Mouse (Mus musculus) naive thymus-derived CD4-positive, alpha-beta T cell, adult 2 months (primary cell): ENCODE results near the gene Ppp1cb.
"Not testable (repeated sequence)": the region's sequence is repeated elsewhere in the genome, so short reads cannot be mapped to it uniquely, and the experiment has no call there.

ENCODE experiments used
- DNase-seq: peaks from one replicate; pipeline ENCODE4 v3.0.0-alpha.2; 2011; ENCODE audit warnings: low read depth

Gene Ppp1cb

DNA sequence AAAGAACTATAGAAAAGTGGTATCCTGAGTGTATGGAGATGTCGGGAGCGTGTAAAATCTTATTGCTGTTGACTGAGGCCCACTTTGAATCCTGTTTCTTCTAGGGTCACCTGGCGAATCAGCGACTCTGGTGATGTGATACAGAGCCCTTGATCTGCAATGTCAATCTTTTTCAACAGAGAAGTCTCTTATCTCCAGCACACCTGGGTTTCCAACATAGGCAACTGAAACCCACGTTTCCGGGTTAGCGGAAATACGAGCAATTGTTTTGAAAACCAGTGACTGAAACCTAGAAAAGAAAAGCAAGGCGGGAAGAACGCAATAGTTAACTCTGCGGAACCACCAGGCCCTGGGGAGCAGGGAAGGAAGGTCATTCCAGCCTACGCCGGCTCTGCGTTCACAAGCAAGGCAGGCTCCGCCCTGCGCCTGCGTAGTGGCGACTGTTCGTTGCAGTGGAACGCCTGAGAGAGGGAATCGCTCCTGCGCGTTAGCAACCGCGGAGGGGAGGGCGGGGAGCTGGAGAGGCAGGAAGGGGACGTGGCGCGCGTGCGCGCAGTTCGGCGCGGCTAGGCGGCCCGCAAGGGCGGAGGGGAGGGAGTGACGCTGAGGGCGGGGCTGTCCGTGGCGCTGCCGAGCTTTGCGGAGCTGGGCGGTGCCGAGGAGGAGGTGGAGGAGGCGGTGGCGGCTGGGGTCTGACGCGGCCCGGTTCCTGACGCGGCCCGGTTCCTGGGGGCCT lies at the start of gene Ppp1cb:
TSS of gene Ppp1cb (plus strand) at position 436 of the 736 bp plus-strand sequence.
- DNase-seq, result peak; percentile 99

DNA sequence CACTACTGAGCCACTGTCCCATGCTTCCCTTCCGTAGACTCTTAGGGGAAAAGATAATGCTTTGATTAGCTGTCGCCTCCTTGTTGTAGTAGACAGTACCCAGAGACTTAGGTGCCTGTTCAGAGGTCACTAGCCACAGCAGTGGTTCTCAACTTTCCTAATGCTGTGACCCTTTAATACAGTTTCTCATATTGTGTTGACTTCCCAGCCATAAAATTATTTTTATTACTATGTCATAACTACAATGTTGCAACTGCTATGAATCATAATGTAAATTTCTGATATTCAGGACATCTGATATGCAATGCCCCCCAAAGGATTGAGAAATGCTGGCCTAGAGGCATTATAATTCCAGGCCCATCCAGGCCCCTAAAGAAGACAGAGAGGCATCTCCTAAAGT lies 48.9 kb upstream of the Ppp1cb start:
- DNase-seq, result no peak

DNA sequence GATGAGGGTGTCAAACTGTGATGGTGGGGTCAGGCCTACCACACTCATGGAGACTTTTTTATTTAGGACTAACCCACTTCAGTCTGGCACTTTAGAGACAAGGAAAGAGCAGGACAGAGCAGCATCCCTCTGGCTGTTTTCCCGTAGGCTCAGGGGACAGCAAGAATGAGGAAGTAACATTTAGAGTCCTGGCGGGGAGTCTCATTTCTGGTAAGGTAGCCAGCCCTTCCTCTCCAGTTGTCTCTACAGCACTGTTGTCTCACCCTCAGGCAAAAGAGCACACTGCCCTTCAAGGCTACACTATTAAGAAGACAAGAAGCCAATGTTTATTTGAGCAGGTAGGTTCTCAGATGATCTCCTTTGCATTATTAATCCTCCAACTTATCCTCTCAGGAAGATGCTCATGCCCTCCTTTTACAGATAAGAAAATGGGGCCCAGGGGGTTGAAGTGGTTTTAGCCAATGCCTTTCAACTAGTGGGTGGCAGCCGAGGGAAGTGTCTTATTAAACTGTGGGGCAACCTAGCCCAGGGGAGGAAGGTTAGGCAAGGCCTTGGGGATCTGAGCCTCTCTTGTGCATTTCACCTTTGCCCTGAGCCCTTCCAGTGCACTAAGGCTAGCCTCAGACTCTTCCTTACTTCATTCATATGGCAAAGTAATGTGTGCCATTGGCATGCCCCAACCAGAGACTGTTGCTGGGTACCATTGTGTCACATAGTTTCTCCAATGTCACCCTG lies 47.5 kb upstream of the Ppp1cb start:
- no peak for DNase-seq

DNA sequence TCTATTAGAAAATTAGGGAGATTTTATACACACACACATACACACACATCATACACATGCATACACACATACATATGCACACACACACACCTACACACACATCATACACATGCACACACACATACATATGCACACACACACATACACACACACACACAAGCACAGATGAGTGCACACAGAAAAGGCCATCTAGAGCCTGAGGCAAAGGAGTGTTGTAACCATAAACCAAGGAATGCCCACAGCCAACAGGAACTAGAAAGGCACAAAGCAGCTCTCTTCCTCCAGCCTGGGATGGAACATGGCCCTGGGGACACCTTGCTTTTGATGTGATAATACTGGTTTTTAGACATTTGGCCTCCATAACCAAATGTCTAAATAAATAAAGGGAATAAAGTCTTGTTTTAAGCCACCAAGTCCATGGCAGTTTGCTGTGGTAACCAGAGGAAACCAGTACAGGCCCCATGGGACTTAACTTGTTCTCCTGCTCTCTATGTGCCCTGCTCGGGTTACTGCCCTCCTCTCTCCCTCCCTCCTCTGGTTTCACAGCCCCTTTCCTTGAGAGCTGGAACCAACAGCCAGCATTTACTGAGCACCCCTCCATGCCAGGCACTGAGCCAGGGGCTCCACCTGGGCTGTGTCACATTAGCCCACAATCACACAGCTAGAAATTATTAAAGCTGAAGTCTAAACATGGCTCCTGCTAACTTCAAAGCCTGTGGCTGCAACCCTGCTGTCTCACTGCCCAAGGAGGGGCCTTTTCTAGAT lies 46.3 kb upstream of the Ppp1cb start:
- DNase-seq, result no peak

DNA sequence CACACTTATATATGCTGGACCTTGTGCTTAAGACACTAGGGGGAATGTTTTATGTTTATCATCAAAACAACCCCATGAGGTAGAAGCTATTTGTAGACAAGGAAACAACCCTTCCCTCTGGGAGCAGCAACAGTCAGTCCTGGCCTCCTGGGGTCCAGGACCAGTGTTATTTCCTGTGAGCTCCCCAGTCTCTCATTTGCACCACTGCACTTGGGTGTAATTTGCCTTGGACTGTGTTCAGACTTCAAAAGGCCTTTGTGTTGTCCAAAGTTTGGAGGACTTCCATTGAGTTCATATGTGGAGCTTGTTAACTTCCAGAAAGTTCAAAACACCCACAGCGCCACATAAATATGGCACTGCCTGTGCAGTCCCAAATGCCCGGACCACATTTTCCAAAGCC lies 45.6 kb upstream of the Ppp1cb start:
- no peak for DNase-seq

DNA sequence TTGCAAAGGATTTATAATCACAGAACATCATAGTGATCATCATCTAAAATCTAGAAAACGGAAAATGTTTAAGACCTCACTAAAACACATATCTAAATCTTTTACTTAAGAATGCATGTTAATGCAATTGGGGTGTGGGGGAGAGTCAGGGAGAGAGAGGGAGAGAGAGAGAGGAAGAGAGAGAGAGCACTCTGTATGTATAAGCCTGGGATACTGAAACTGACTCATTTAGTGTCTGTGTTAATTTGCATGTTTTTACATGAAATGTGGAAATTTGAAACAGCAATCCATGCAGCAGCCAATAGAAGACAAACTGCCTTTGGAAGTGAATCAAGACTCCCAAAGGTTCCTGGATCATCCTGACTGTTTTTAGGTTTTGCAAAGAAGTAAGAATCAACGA lies 45.1 kb upstream of the Ppp1cb start:
- DNase-seq, result no peak

DNA sequence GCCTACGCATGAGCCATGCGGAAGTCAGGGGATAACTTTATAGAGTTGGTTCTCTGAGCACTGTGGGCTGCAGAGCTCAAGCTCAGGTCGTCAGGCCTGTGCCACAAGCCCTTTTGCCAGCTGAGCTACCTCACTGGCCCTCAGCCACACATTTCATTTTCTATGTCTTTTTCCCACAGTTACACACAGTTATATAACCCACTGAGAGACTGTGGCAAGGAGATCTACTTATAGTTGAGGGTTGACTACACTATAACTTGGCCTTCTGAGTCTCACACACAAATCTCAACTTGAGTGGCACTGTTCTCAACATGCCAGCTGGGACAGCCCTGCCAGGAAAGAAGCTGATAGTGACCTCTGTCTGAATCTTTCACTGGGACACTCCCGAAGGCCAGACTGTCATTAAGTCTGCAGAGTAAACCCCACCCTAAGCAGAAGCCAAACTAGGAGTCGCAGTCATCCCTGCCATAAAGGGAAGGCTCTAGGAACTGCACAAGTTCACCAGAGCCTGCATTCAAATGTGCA lies 44.1 kb upstream of the Ppp1cb start:
- DNase-seq, result no peak

DNA sequence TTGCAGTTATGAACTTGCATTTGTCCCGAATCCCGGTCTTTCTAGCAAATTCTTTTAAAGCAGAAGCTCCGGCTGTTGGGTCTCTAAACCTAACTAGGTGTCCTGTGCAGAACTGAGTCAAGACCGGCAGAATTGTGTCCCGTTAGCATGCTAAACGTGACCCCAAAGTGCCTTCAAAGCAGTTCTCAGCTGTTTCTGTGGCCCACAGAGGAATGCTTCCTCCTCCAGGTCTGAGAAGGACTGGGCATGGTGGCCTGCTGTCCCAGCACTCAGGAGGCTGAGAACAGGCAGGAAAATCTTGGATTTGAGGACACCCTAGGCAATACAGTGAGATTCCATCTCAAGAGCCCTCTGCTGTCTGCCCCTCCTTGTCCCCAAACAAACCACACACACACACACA lies 43.1 kb upstream of the Ppp1cb start:
- no peak for DNase-seq

DNA sequence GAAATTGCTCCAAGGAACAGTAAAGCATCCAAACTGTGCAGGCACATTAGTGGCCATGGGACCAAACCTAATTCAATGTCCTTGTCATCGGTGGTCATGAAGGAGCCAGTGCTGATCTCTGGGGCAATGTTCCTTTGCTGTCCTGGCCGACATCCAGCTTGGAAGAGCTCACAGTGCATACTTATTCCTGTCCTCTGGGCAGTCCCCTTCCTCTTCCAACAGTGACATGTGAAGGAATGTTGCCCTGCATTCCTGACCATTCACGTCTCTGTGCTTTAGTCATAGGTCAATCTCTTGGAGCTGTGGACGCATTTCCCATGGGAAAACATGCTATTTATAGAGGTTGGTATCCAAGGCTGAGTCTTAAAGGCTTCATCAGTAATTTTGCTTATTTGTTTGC lies 41.8 kb upstream of the Ppp1cb start:
- DNase-seq, result no peak

DNA sequence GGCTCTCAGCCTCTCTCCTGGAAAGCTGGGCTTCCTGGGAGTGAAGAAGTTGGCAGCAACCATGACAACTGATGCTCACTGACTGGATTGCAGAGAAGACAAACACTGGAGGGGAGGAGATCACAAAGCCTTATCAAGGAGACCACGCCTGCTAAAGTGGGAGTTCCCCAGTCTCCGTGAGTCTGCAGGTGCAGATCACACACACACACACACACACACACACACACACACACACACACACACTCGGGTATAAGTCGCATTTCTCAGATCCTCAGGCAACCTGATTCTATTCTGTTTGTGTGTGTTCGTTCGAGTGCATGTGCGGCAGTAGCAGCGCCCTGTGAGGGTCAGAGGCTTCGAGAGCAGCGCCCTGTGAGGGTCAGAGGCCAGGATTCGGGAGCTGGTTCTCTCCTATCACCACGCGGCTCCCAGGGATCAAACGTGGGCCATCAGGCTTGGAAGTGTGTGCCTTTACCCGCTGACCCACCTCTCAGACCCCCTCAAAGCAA lies 36.5 kb upstream of the Ppp1cb start:
- no peak for DNase-seq

DNA sequence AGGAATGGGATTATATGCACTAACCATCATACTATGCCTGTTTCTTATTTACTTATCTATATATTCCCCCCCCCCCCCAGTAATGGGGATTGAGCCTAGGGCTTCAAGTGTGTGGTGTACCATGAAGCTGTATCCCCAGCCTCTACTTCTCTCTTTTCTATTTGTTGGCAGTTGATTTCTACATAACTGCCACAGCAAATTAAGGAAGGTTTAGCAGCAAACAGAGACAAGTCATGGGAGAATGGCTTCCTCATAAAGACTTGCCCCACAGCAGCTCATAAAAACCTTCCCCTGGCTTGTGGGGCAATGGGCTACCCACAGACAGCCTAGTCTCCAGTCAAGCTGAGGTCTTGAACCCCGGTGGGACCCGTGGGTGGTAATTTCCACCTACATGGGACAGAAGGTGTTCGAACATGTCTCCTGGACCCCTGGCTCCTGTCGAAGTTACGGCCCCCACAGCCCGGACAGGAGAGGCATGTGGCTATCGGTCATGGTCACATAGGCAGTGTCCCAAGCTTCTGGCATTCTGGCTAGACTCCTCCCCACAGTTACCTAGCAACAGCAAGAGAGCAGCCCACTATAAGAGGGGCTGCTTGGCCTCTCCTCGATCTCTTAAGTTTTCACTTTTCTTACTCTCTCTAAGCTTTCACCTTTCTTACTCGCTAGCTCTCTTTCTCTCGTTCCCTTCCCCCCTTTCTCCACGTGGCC lies 35.1 kb upstream of the Ppp1cb start:
- no peak for DNase-seq

DNA sequence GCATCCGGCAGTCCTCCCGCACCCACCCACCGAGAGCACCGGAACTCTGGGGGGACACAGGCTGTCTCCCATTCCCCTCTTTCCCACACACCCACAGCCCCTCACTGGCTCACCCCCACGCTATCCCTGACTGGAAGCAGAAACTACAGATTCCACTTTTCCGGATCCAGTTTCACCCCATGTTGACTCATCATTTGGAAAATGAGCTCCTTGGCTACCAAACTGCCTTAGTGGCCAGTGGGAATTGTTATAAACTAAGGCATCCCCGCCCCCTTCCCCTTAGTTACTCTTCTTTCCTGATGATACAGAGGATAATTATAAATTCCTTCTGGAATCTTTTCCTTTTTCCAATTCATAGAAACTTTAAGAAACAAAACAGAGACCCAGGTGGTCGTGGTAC lies 34.2 kb upstream of the Ppp1cb start:
- no peak for DNase-seq

DNA sequence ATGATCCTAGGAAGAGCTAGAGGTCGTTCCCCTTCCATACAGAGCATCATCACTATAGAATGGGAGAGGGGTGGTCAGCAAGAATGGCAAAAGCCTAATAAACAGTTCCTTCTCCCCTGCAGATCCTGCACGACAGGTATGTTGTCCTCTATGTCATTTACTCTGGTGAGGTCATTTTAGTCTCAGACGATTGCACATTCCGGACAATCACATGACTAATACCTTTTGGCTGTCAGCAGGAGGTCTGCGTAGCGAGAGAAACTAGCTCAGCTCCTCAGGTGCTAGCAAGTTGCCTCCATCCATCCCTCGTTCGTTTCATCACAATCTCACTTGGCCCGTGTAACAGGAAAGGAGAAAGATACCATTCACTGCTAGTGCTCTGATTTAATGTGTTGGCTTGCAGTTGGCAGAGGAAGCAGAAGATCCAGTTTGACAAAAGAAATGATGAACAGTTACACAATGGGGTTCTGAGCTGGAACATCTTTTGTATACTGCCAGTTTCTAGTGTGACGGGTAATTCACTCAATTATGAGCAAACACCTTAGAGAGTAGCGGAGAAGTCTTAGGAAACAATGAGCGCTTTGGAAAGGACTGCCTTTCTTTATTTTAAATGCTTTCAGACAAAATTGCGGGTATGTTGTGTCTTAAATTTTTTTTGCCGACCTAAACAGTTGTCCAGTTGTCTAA lies 33.0 kb upstream of the Ppp1cb start:
- DNase-seq, result no peak

DNA sequence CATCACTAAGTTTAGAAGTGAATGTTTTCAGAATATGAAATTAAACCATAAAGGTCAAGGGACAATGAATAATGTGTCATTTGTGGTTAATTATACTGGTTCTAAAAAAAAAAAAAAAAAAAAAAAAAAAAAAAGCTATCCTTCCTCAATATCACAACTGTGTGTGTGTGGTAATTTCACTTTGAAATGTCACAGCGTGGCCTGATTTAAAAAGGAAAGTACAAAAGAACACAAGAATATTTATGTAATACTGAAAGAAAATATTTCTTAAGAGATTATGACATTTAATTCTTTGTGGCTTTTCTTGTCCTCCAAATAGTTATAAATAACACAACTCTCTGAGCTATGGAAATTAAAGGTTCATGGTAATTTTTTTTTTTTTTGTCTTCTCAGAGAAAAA lies 28.2 kb upstream of the Ppp1cb start:
- no peak for DNase-seq

DNA sequence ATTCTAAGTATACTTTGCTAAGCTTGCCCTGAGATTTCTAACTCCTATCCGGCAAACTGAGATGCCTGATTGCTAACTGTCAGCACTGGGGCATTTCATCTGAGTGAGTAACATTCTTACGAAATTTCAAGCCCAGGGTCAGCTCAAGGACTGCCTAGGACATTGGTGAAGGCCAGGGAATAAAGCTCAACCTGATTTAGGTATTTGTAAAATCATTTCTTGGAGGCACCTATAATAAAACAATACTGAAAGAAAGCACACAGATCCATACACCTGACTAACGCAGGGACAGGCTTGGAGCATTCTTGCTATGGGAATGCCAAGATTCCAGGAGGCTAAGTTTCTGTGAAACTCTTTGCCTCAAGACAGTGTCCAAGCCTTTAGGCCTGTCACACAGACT lies 24.3 kb upstream of the Ppp1cb start:
- DNase-seq, result not testable (repeated sequence)

DNA sequence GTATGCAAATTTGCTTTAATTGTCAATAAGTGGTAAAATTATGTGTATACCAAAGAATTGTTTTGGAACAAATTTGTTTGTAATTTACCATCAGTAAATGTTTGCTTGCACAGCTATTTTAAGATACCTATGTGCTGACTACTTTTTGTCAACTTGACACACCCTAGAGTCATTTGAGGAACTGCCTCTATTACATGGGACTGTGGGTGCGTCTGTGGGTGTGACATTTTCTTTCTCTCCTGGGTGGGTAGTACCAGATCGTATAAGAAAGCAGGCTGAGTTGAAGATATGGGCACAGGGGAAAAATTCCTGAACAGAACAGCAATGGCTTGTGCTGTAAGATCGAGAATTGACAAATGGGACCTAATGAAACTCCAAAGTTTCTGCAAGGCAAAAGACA lies 23.0 kb upstream of the Ppp1cb start:
- DNase-seq, result no peak

DNA sequence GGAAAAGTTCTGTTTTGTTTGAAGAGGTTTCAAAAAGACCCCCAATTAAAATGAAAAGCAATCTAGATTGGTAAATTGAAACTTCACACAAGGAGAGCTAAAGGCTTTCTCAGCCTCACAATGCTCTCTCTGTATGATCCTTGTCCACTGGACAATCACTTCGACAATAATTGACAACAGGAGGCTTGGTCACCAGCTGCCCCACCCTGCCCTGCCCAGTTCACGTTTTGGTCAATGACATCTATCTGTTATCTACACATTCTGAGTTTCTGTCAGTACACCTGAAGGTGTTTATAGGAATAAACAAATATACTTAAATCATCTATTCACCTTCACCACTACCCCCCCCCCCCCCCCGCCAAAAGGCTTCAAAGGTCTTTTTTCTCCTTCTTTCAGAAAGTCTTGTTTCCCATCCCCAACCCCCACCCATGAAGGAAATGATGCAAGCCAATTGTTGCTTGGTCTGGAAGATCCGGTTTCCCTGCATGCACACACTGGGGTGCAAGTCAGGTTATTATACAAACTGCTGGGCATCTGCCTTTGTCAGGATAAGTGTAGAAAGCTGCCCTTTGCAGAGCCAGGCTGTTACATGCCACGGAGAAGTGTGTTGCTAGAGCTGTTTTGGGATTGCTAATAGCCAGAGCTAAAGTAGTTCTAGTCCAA lies 20.6 kb upstream of the Ppp1cb start:
- no peak for DNase-seq

DNA sequence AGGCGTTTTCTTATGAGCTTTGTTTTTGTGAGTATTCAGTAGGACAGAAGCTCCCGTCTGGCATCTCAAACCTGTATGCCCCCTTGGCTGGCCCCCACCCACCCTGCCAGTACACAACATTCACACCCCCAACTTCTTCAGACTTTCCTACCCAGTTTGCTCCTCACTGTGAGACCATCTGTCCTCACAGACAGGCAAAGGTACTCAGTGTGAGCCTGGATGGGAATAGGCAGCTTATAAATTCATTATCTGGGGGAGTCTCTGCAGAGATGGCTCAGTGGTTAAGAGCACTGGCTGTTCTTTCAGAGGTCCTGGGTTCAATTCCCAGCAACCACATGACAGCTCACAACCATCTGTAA lies 20.1 kb upstream of the Ppp1cb start:
- no peak for DNase-seq

DNA sequence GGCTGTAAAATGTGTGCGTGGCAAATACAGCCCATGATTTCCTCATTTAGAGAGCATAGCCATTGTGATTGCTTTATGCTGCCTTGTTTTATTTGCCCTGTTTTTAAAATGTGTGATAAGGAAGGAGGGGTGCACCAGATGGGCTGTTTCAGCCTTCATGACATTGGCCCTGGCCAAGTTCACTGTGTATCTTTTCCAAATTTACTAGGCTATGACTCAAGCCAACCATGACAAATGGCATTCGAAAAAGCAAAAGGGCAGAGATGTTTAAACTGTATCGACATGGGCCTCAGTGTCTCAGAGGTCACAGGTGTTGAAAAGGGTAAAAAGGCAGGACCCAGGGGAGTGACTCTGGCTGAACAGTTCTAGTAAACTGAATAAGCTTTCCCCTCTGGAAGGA lies 17.3 kb upstream of the Ppp1cb start:
- DNase-seq, result no peak

DNA sequence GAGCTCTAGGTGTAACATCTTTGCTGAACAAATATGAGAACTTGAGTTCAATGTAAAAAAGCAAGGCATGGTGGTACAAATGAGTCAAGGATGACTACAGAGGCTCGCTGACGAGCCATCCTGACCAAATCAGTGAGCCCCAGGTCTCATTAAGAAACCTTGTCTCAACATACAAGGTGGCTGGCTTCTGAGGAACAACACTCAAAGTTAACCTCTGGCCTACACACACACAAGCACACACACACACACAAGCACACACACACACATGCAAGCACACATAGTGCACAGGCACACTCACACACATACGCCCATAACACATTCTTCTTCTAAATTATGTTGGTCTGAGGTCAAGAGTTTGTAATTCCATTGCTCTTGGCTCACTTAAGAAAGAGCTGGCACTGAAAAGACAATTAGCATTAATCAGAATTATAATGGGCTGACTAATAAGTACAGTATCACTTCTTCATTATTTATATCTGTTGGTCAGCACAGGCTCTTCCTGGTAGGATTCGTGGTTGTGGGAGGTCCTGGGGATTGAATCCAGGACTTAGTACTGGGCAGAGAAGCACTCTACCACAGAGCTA lies 16.6 kb upstream of the Ppp1cb start:
- no peak for DNase-seq

DNA sequence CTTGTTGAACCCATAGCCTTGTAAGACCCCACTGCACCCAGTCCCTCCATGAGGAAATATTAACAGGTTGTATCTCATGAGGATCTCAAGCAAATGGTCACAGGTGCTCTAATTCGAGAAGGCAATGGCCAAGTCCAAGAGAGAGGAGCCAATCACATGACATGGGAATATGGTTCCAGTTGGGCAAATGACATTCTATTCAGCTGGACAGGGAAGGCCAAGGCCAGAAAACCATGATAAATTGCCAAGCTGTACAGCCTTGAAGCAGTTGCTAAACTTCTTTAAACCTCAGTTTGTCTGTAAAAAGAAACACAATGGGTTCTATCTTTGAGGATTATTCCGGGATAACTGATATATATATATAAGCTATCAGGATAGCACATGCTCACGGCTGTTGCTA lies 14.7 kb upstream of the Ppp1cb start:
- DNase-seq, result no peak
